Mouse (Mus musculus): Measurements from ENCODE around the gene Slc15a5.

GRCm38 (mm10) chr6:138041865-138042264, 37.9 kb downstream of the Slc15a5 start:
- TF ChIP-seq GATA1 (IDR thresholded peaks at IDR 0.05; ENCODE audit: borderline replicate concordance, low read length), result no peak
- TF ChIP-seq FLI1 (IDR thresholded peaks at IDR 0.05; ENCODE audit: low read length), result no peak
